Mouse (Mus musculus) brain, embryonic 14.5 days (tissue): ENCODE data around the gene Mbnl1.

Source experiments
- CTCF ChIP-seq: fragments of 200-500 bp; IDR thresholded peaks from 2 replicates; pipeline ENCODE4 v1.5.1; 2012; ENCODE audit warnings: inconsistent platforms, mild to moderate bottlenecking, moderate library complexity, borderline replicate concordance; ENCODE audit not compliant: insufficient read depth, insufficient read length; ENCODE audit errors: extremely low read depth
- POLR2A ChIP-seq: fragments of 200-500 bp; IDR thresholded peaks from 2 replicates; pipeline ENCODE4 v1.6.1; 2012; ENCODE audit warnings: mild to moderate bottlenecking, inconsistent platforms, borderline replicate concordance; ENCODE audit not compliant: poor library complexity, insufficient read depth, insufficient read length, severe bottlenecking; ENCODE audit errors: extremely low read depth

DNA sequence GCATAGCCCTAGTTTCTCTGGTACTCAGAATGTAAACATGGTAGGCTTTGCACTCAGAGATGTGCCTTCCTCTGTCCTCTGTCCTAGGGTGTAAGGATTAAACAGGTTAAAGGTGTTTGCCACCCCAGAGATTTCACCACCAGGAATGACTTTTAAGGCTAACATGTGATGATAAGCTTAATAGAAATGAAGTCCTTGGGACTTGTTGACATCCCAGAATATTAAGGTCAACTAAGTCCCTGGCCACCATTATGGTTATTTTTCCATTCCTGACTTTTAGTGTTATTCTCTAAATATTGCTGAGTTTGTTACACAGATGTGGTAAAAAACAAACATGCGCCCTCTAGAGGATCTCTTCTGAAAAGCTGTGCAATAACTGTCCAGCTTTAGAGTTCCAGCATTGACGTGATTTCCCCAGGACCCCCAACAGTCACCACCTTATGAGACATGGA is 136.3 kb downstream of the Mbnl1 start:
- TF ChIP-seq POLR2A (no peak), CTCF (peak; percentile 36; the same call in 1 of the 2 replicates)
